Mouse (Mus musculus) thymus, adult 2 months (tissue): Measurements from ENCODE around the gene Bmx.

Experiments used
- CTCF ChIP-seq: fragments of 200-500 bp; IDR thresholded peaks from 2 replicates; pipeline ENCODE4 v1.5.1; 2012; ENCODE audit warnings: mild to moderate bottlenecking, control low read depth, low read length, moderate library complexity, borderline replicate concordance; ENCODE audit not compliant: control insufficient read depth, poor library complexity, insufficient read depth; ENCODE audit errors: extremely low read depth
- POLR2A ChIP-seq: fragments of 200-500 bp; IDR thresholded peaks from 2 replicates; pipeline ENCODE4 v1.6.1; 2012; ENCODE audit warnings: mild to moderate bottlenecking, low read length, control low read depth, moderate library complexity; ENCODE audit not compliant: control insufficient read depth, poor library complexity, insufficient read depth; ENCODE audit errors: extremely low read depth

DNA sequence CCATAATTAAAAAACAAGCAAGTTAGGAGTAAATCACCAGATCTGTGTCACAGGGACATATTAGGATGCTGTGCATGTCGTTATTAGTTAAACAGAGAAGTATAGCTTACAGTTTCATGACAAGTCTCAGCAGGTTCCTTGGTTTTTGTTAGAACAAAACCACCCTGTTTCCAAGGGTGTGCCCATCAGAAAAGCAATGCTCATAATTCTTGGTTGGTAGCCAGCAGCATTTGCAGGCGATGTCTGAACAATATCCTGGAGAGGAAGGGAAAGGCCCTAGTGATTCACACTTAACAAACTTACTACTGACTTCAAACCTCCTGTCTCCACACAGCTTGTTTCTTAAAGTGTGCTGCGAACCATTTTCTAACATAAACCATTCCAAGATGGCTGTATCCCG lies 25.8 kb upstream of the Bmx start:
- no peak for TF ChIP-seq CTCF
- TF ChIP-seq POLR2A = no peak
